Mouse (Mus musculus) cortical plate, adult 2 months (tissue): Measurements from ENCODE around the gene Atg16l2.

Experiments
- CTCF ChIP-seq: fragments of 200-500 bp; IDR thresholded peaks from 2 replicates; pipeline ENCODE4 v1.5.1; 2011; ENCODE audit warnings: mild to moderate bottlenecking, control low read depth, low read length; ENCODE audit not compliant: insufficient read depth; ENCODE audit errors: extremely low read depth
- POLR2A ChIP-seq: fragments of 200-500 bp; IDR thresholded peaks from 2 replicates; pipeline ENCODE4 v1.6.1; 2011; ENCODE audit warnings: mild to moderate bottlenecking, low read length, control low read depth; ENCODE audit not compliant: insufficient read depth; ENCODE audit errors: extremely low read depth

DNA sequence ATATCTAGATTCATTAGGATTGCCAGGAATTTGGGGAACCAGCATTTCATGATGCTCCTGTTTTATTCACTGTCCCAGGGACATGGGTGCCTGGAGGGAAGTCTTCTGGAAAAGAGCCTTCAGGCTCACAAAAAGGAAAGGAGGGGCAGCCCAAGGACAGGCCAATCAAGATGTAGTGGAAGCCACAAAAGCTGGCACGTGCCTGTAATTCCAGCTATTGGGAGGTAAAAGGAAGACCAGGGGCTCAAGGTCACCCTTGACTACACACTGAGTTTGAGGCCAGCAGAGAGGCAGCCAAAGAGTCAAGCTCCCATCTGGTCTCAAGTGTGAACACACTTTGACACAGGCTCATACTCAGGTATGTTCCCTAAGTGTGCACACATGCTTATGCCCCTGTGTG, 6.6 kb downstream of the Atg16l2 start:
- TF ChIP-seq CTCF, result no peak
- TF ChIP-seq POLR2A, result no peak
